In the genomic region with DNA sequence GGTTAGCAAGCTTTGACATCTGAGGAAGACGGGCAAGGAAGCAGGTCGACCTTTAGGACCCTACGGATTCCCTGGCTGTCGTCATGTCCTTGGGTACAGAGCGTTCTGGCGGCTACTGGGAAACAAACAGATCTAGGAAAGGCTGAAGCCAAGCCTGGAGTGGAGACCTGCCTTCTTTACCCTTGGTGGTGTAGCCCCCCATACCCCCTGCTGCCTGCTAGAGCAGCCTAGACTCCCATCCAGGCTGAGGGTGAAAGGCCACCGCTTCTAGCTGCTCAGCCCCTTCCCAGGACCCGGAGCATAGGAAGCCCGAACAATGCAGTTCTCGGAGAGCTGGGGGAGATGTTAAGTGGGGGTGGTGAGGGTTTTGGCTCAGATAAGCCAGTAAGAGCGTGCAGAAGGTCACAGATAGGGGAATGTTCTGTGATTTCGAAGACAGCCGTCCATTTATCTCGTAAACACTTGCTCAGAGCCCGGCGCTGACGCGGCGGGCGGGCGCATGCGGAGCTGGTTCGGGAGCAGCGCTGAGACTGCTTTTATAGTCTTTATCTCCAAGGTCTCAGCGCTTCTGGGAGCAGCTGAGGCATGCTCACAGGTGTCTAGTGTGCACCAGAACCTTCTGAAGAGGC, we compare ENCODE assay signal across 8 mouse cellular contexts. TPM values are rescaled to one million over a fixed set of nuclear protein-coding genes. Genes with fewer than 3 reads are reported as not detected.
A peak's percentile ranks its signal among the peaks of the same experiment; 100 is the strongest.
DNase-seq lines count a peak whose midpoint lies in the region; ATAC-seq and TF ChIP-seq lines count a peak whose summit lies in the region.

No protein-coding gene starts in this region.

- no peaks in the 10 kb centered on the region for H3K9me3 ChIP-seq in forebrain, postnatal 0 days (ENCODE audit: low read length)
- no peaks in the 10 kb centered on the region for H3K9me3 ChIP-seq in hindbrain, embryonic 10.5 days

- H3K4me3 ChIP-seq in cerebellum, adult 2 months (replicated peaks; ENCODE audit: insufficient read depth, low read depth, low read length): peak overlapping the region; percentile 74
- peak overlapping the region; percentile 55 for H3K4me3 ChIP-seq in forebrain, postnatal 0 days (ENCODE audit: low read depth, low read length)
- peak overlapping the region; percentile 71 for H3K4me3 ChIP-seq in hindbrain, embryonic 10.5 days

- ATAC-seq in forebrain, postnatal 0 days: peak; percentile 92

- peak overlapping the region; percentile 100 for H3K27ac ChIP-seq in cerebellum, adult 2 months (ENCODE audit: insufficient read depth, low read length)
- H3K27ac ChIP-seq in forebrain, postnatal 0 days (ENCODE audit: low read depth, low read length): peak overlapping the region; percentile 96
- H3K27ac ChIP-seq in hindbrain, embryonic 10.5 days: peak overlapping the region; percentile 98

- peak; percentile 64 for DNase-seq in T-cell, adult 2 months (ENCODE audit: low spot score)
- DNase-seq in cerebellum, adult 2 months: peak; percentile 85 to 86
- peak; percentile 84 for DNase-seq in forebrain, postnatal 0 days
- DNase-seq in hindbrain, embryonic 10.5 days (ENCODE audit: low spot score): peak; percentile 80
- DNase-seq in layer of hippocampus, postnatal 10 days (ENCODE audit: low spot score in 2 of 2): peak; percentile 64 to 70
- DNase-seq in lung, postnatal 25 days (ENCODE audit: low spot score): peak; percentile 93
- peak; percentile 53 for DNase-seq in retina, postnatal 7 days (ENCODE audit: low read depth, low spot score)
- no peak for DNase-seq in adipocyte (ENCODE audit: low spot score)

- H3K9ac ChIP-seq in forebrain, postnatal 0 days: peak overlapping the region; percentile 87

- H3K27me3 ChIP-seq in cerebellum, adult 2 months (ENCODE audit: control insufficient read depth, insufficient read depth, low read length): no peaks in the 10 kb centered on the region
- H3K27me3 ChIP-seq in forebrain, postnatal 0 days (ENCODE audit: insufficient read depth, low read length): no peaks in the 10 kb centered on the region
- peaks cover 9% of the 10 kb centered on the region for H3K27me3 ChIP-seq in hindbrain, embryonic 10.5 days (ENCODE audit: insufficient read depth, poor library complexity, severe bottlenecking)

- peak; percentile 88 for TF ChIP-seq POLR2A in cerebellum, adult 2 months (IDR thresholded peaks at IDR 0.05; ENCODE audit: borderline replicate concordance, insufficient read depth, low read length)

- peaks cover 30% of the 10 kb centered on the region for H3K4me1 ChIP-seq in cerebellum, adult 2 months (ENCODE audit: control insufficient read depth, insufficient read depth, low read length)
- H3K4me1 ChIP-seq in forebrain, postnatal 0 days (ENCODE audit: insufficient read depth): peaks cover 18% of the 10 kb centered on the region; the same call in 1 of the 2 replicates
- peaks cover 64% of the 10 kb centered on the region for H3K4me1 ChIP-seq in hindbrain, embryonic 10.5 days (replicated peaks)

- H3K4me2 ChIP-seq in forebrain, postnatal 0 days (ENCODE audit: low read depth): peak overlapping the region; percentile 71

- no peaks in the 10 kb centered on the region for H3K36me3 ChIP-seq in forebrain, postnatal 0 days (ENCODE audit: insufficient read depth)
- H3K36me3 ChIP-seq in hindbrain, embryonic 10.5 days: no peaks in the 10 kb centered on the region

- under 1% methylated on average over 25 of the region's 25 CpGs for WGBS in cerebellum, adult 2 months
- WGBS in forebrain, postnatal 0 days: 1% methylated on average over 25 of the region's 25 CpGs
- under 1% methylated on average over 25 of the region's 25 CpGs for WGBS in hindbrain, embryonic 10.5 days

- TF ChIP-seq CTCF in cerebellum, adult 2 months (IDR thresholded peaks at IDR 0.05; ENCODE audit: borderline replicate concordance, insufficient read depth, low read depth, low read length): no peak
- no peak for TF ChIP-seq CTCF in forebrain, postnatal 0 days (IDR thresholded peaks at IDR 0.05; ENCODE audit: low read depth)

RNA-seq across cellular contexts. Expression of a gene that starts 18.3 kb away (rescaled TPM):
- polyA plus RNA-seq in cerebellum, adult 2 months (2012; rRNA removed): 48.3 and 53.9 TPM in 2 replicates
- total RNA-seq in forebrain, postnatal 0 days (2014; rRNA removed): 40.0 and 40.7 TPM in 2 replicates
- polyA plus RNA-seq in forebrain, postnatal 0 days (2015; fragmentation: Nextera tagmentation; extraction: Ambion mirVana): 52.9 and 57.8 TPM in 2 replicates
- polyA plus RNA-seq in hindbrain, embryonic 10.5 days (2016; fragmentation: Nextera tagmentation; extraction: Ambion mirVana): 37.5 and 37.6 TPM in 2 replicates
- 10 to 100 TPM; 73.6 to 94.2 TPM for total RNA-seq in layer of hippocampus, postnatal 10 days (2021)

RNA-seq across cellular contexts. Expression of a gene that starts 32.7 kb away (rescaled TPM):
- polyA plus RNA-seq in cerebellum, adult 2 months (2012; rRNA removed): 25.4 and 28.8 TPM in 2 replicates
- total RNA-seq in forebrain, postnatal 0 days (2014; rRNA removed): 20.0 and 24.3 TPM in 2 replicates
- 43.8 and 50.5 TPM in 2 replicates for polyA plus RNA-seq in forebrain, postnatal 0 days (2015; fragmentation: Nextera tagmentation; extraction: Ambion mirVana)
- 35.8 and 37.0 TPM in 2 replicates for polyA plus RNA-seq in hindbrain, embryonic 10.5 days (2016; fragmentation: Nextera tagmentation; extraction: Ambion mirVana)
- 10 to 100 TPM; 19.2 to 19.9 TPM for total RNA-seq in layer of hippocampus, postnatal 10 days (2021)

RNA-seq across cellular contexts. Expression of a gene that starts 33.0 kb away (rescaled TPM):
- polyA plus RNA-seq in cerebellum, adult 2 months (2012; rRNA removed): 93.2 and 95.5 TPM in 2 replicates
- 98.6 and 115 TPM in 2 replicates for total RNA-seq in forebrain, postnatal 0 days (2014; rRNA removed)
- 109 and 117 TPM in 2 replicates for polyA plus RNA-seq in forebrain, postnatal 0 days (2015; fragmentation: Nextera tagmentation; extraction: Ambion mirVana)
- polyA plus RNA-seq in hindbrain, embryonic 10.5 days (2016; fragmentation: Nextera tagmentation; extraction: Ambion mirVana): 111 and 114 TPM in 2 replicates
- total RNA-seq in layer of hippocampus, postnatal 10 days (2021): 10 to 100 TPM; 66.0 to 72.3 TPM
